Mouse (Mus musculus): ENCODE measurements at regions not wholly inside any gene's neighbourhood (a gene's known extent, or its start where the extent isn't known, plus 50 kb on each side); places are given as distances from the start of the nearest gene placed in this dataset.
A peak's percentile ranks its signal among the peaks of the same experiment; 100 is the strongest.

DNA sequence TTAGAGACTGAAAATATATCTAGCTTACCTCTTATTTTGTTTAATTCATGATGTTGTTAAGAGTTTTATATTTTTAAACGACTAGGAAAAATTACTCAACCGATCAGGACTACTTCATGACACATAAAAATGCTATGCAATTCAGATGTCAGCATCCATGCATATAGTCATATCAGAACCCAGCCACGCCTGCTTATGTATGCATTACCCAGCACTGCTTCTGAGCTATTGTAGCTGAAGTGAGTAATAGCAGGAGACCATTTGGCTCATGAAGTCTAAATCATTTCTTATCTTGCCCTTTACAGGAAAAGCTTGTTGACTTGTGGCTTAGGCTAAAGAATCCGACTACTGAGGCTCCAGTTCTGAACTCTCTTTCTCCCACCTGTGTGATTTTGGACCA lies 395.1 kb upstream of the Klf4 start:
- intact Hi-C loops (cut with DNase I): no loop called here
- no peak for DNase-seq (ENCODE audit: low spot score in 2 of 2)

DNA sequence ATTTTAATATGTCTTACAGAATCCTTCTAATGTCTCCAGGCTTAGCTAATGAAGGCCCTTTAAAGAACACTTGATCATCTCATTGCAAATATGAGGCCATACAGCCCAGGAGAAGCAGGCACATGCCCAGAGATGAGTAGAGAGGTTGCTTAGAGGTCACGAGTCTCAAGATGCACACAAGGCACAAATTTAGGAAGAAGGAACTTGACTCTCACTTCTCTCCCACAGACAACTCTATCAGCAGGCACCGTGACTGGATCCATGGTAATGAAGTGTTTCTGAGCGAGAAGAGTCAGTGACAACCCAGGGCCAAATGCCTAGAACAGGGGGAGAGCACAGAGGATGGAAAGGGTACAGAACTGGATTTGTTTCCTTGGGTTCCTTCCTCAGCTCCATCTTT lies 392.7 kb upstream of the Klf4 start:
- DNase-seq (ENCODE audit: low spot score in 2 of 2): no peak
- intact Hi-C loops (cut with DNase I): no loop called here

DNA sequence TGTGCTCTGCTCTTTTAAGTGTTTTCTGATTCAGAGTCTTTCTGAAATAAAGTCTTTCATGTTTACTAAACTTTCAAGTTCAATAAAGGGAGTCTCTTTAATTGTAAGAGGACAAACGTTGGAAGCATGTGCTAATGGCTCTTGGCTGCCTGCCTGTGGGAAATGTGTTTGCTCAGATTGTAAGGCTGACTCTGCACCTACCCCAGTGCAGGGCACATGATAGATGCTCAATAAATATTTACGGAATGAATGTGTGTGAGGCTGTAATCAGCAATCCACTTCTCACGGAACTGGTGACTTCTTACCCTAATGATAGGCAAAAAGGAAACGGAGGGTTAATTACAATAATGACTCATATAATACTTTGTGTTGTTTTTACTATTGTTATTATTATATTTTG lies 389.0 kb upstream of the Klf4 start:
- no peak for DNase-seq (ENCODE audit: low spot score in 2 of 2)
- intact Hi-C loops (cut with DNase I): no loop called here

DNA sequence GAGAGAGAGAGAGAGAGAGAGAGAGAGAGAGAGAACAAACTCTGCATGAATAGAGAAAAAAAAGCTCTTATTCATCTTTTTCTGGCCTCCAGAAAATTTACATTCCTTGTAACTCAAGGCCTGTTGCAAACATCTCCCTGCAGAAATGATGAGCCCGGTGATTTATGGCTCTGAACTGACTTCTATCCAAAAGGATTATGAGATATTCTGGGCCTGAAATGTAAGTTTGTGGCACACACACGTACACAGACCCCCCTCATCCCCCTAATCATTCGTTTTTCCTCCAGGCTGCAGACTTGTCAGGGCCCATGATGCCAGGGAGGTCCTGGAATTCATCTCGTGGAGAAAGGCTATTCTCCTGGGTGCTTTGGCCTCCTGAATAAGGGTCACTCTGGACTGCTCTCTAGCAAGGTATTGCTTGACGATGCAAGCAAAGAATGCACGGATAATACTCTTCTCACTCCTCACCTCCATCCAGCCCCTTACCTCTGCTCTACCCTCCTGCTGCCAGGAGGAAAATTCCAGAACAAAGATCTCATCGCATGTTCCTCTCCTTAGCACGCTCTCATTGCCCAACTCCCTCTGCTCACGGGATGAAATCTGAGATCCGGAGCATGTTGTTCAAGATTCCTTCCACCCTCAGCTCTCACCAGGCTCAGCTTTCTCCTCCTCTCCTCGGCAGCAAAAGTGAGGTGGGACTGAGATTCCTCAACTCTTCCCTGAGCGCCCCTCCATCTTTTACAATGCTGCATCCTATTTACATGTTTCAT lies 362.0 kb upstream of the Klf4 start:
- DNase-seq (ENCODE audit: low spot score in 2 of 2): no peak
- intact Hi-C loops (cut with DNase I): no loop called here

DNA sequence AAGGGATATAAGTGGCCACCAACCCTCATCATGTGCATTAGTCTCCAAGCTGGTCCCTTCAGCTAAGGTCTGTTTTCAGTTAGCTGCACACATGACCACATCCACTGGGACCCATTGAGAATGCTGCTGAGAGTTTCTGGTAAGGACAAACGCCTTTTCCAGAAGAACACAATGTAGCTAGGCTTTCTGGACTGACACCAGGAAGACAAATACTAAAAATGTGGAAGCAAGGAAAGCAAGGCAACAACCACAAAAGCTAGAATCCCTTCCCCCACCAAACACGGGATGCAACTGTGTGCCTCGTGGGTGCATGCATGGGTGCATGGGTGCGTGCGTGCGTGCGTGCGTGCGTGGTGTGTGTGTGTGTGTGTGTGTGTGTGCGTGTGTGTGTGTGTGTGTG lies 359.4 kb upstream of the Klf4 start:
- intact Hi-C loops (cut with DNase I): no loop called here
- no peak for DNase-seq (ENCODE audit: low spot score in 2 of 2)

DNA sequence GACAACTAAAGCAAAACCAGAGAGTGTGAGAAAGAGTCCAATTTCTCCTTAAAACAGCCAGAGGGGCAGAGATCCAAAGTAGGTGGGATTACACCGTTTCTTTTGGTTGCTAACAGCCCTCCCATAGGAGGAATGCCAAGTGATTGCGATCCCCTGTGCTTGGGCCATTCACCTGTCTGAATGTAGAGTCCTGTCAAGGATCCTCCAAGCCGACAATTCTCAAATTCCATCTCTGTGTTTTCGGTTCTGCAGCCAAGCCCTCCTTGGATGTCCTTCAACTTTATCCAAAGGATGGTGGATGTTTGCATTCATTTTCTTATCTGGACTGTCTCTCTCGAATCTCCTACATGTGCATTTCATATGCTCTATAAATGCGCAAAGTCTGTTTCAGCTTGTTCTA lies 355.3 kb upstream of the Klf4 start:
- intact Hi-C loops (cut with DNase I): no loop called here

DNA sequence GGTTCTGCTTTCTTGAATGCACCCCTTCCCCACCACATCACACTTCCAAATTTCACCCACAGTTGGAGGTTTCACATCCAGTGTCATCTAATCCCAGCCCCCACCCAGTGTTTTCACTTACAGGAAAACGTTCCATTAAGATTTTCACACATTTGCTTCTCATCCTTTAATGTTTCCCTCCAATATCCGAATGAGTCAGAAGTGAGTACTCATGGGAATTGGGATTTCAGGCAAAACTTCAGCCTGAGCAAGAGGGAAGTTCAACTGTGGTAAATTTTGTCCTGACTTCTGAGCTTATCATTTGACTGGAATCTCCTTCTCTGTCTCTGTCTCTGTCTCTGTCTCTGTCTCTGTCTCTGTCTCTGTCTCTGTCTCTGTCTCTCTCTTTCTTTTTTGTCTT lies 350.3 kb upstream of the Klf4 start:
- DNase-seq (ENCODE audit: low spot score in 2 of 2): no peak
- intact Hi-C loops (cut with DNase I): no loop called here

More for the DNA sequence above, 355.3 kb upstream of the Klf4 start:
- no peak for DNase-seq (ENCODE audit: low spot score in 2 of 2)

DNA sequence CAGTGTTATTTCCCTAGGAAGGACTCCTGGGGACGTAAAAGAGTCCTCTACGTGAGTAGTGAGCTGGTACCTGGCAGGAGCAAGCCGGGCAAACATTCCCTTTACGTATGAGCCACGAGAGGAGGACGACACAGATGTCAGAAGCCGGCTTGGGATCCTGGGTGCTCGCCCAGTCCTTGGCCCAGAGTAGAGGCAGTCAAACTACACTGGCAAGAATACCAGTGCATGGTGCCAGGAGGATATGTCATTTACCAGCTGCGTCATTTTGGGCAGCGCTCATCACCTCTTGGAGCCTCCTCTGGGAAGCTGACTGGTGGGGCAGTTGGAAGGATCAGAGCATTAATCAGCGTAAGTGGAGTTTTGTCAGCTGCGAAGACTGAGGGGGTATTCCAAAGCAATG lies 343.0 kb upstream of the Klf4 start:
- intact Hi-C loops (cut with DNase I): no loop called here
- DNase-seq (ENCODE audit: low spot score in 2 of 2): peak; percentile 5 to 9

DNA sequence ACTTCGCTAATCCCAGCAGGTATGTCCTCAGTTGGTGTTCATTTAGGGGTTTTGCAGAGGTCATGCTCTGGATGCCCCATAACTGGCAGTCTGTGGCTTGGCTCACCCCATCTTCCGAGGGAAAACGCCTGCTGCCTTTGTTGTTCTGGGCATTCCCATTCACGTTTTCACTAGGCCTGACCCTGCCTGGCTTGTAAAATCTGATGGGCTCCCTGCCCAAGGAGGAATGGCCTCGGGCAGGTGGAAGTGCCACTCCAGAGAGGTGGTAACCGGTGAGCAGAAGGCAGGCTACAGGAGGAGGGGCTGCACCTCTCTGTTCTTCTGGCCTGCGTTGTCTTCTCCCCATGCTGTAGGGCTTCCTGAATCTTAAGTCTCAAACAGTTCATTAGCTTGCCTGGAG lies 342.6 kb upstream of the Klf4 start:
- intact Hi-C loops (cut with DNase I): no loop called here
- DNase-seq (ENCODE audit: low spot score in 2 of 2): no peak

DNA sequence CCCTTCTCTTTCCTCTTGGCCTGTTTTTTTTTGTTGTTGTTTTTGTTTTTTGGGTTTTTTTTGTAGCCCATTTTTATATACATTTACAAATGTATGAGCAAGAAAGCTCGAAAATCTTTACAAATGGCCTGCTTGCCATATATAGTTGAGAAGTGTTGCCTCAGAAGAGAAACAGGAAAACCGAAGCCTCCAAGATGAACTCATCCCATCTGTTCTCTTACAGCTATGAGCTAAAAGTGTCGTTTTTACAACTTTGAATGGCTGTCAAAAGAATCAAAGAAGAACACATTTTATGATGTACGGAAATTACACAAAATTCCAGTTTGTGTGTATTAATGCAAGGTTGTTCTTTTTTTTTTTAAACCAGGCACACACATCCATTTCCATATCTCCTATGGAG lies 342.0 kb upstream of the Klf4 start:
- intact Hi-C loops (cut with DNase I): no loop called here
- DNase-seq (ENCODE audit: low spot score in 2 of 2): peak; percentile 3 to 5

DNA sequence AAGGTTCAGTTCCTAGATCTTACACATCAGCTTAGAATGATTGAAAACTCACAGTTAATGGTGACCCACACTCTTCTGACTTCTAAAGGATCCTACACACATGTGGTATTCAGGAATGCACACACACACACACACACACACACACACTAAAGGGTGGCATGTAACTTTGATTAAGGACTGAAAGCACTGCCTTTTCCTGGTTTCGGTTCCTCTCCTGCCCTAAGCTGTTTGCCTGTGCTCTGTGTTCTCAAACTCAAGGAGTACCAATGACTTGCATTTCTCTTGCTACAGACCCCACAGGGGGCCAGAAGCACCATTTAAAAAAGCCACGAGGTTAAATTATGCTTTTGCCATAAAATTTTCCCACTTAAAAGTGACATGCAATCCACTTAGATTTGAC lies 327.8 kb upstream of the Klf4 start:
- intact Hi-C loops (cut with DNase I): no loop called here

DNA sequence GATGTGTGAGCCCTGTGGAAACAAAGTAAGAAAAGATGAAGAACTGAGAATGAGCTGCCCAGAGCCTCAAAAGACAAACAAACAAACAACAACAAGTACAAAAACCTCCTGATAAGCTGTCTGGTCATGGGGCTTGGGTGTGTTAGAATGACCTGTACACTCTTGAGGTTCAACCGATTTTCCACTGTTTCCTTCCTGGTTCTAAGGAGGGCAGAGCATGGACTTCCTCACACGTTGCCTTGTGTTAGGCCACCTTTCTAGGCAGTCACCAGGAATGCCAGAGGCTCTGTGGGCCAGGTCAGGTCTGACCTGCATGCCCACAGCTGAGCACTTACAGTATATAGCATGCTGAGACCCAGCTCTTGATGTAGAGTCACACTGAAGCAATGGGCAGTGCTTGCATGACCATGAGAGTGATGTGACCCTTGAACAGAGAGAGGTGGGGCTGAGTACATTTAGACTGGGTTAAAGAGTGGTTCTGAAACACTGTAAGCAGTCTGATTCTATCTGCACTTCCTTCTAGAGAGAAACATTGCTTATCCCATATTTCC lies 327.0 kb upstream of the Klf4 start:
- intact Hi-C loops (cut with DNase I): no loop called here

More for the DNA sequence above, 327.8 kb upstream of the Klf4 start:
- DNase-seq (ENCODE audit: low spot score in 2 of 2): no peak

DNA sequence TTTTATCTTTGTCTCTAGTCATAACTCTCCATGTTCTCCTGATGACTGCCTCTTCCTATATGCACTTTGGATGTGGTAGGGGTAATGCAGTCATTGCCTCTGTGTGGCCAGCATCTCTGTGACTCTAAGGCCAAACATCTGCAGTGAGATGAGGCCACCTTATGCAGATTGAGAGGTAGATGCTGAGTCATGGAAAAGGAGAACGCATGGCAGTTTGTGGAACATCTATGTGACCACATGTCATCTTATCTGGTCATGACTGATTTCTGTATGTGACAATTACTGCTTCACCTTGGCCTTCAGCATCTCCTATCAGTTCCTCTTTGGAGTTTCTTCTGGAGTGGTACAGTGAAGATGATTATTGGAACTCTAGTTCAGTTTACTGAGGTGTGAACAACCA lies 319.2 kb upstream of the Klf4 start:
- intact Hi-C loops (cut with DNase I): no loop called here
- no peak for DNase-seq (ENCODE audit: low spot score in 2 of 2)

More for the DNA sequence above, 327.0 kb upstream of the Klf4 start:
- no peak for DNase-seq (ENCODE audit: low spot score in 2 of 2)

DNA sequence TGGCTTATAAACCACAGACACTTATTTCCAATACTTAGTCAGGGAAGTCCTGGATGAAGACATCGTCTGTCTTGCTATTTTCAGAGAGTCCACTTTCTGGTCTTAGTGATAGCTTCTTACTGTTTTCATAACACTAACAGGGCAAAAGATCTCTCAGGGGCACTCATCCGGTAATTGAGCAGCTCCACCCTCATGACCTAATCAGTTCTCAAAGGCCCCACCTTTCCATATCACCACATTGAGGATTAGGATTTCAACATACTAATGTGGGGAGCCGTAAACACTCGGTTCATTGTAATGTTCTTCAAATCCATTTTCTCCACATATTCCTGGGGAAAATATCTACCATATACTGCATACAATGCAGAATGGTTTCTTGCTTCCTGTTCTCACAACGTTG lies 318.8 kb upstream of the Klf4 start:
- intact Hi-C loops (cut with DNase I): no loop called here
- no peak for DNase-seq (ENCODE audit: low spot score in 2 of 2)

DNA sequence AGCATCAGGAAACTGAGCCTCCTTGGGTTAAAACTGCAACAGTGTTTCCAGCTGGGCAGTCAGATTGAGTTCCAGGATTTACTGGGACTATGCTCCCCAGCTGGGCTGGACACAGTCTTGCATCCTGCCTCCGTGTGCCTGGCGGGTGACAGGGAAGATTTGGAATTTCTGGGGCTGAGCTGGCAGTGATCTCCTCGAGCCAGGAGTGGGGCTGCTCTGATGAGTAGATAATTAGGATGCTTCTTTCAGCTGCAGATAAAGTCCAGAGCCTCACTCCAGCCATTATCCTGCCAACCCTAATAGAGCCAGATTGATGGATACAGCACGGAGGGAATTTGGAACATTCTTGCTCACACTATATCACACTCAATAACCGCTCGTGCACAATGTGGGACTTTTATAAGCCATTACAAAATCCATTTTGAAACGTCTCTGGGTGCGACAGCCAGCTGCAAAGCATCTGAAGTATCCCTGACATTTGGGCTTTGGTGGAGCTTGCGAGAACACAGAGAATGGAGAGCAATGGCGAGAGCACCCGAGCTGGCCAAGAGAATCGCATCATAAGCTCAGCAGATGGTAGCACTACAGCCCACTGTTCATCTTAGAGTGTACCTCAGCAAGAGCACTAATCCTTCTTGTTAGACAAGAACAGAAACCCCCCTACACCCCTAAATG lies 311.6 kb upstream of the Klf4 start:
- intact Hi-C loops (cut with DNase I): no loop called here

DNA sequence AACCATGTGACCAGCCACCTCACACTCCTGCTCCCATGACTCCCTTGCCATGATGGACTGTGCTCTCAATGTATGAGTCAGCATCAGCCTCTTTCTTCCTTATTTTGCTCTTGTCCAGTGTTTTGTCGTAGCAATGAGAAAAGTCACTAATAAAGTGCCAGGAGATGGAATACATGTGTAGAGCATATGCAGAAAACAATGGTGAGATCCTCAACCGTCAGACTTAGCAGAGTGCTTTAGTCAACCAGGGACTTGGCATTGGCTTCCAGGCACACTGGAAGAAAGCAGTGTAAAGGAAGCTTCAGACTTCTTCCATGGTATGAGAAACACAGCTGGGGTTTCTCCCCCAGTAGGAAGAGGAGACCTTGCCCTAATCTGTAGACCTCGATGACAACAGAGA lies 306.3 kb upstream of the Klf4 start:
- DNase-seq (ENCODE audit: low spot score in 2 of 2): no peak
- intact Hi-C loops (cut with DNase I): no loop called here

More for the DNA sequence above, 311.6 kb upstream of the Klf4 start:
- DNase-seq (ENCODE audit: low spot score in 2 of 2): no peak

DNA sequence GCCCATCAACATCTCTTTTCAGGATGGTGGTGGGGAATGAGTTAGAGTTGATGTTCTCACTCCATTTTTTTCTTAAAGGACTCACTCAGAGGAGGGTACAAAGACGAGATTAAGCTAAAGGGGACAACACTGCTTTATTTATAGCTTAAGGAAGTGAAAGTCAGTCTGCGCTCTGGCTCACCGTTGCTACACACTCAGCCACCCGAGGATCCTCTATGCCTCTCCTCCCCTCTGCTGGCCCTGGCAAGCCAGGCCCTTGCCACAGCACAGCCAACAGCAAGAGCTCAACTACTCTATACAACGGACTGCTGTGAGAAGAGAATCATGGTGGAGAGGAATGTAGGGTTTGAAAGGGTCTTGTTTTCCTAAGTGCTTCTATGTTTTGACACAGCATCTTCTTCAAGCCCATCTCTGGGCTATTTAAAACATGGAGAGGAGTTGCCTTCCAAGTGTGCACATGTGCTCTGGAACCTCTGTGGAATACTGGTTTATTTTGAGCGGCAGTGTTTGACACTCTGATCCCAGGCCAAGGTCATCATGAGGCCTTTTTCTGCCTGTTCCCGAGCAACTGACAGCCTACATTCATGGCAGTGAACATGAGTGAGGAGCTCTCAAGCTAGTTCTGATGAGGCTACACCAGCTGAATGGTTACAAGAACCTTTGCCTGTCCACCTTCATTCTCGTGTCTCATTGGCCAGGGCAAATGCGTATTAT lies 291.9 kb upstream of the Klf4 start:
- DNase-seq (ENCODE audit: low spot score in 2 of 2): peak in 1 of 2 experiments; percentile 15
- intact Hi-C loops (cut with DNase I): no loop called here

DNA sequence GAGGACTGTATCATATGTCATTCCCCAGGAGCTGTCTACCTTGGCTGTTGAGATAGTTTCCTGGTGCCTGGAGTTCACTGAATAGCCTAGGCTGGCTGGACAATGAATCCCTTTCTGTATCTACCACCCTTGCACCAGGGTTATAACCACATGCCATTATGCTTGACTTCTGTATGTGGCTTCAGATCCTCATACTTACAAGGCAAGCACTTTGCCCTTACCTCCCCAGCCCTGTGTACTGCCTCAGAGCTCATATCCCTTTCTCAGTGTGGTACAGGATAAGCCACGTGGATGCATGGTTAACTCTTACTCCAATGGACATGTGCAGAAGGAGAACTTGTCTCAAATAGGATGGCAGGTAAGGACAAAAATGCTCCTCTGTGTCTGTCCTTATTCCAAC lies 291.3 kb upstream of the Klf4 start:
- intact Hi-C loops (cut with DNase I): no loop called here
- DNase-seq (ENCODE audit: low spot score in 2 of 2): no peak

DNA sequence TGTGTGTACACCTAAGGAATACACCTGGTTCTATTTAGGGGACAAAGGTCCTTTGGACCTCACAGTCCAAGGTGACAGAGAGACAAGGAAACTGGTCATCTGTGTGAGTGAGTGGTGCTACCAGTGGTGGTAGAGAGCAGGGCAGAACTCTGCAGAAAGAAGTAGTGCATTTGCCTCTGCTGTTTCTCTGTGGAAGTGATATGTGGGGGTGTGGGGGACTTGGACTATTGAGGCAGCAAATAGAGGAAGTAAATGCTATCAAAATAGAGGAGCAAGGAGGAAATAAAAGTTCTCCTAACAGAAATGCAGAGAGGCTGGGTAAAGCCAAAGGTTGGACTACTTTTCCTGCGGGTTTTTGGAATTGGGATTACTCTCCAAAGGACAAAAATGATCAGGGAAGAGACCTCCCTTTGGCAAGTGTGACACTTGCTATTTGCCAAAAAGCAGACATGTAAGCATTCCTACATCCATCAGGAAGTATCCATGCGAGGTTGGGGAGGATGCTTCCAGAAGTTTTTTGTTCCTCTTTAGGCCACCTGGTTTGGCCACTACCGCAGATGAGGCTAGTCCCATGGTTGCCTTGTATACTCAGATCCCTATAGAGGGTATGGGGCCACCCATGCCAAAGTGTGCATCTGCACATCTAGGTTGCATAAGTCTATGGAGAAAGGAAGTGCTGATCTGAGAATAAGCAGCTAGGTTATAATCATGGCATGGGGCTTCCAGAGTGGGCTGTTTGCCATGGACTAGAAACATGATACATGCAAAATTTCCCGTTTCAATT lies 285.0 kb upstream of the Klf4 start:
- no peak for DNase-seq (ENCODE audit: low spot score in 2 of 2)
- intact Hi-C loops (cut with DNase I): no loop called here

DNA sequence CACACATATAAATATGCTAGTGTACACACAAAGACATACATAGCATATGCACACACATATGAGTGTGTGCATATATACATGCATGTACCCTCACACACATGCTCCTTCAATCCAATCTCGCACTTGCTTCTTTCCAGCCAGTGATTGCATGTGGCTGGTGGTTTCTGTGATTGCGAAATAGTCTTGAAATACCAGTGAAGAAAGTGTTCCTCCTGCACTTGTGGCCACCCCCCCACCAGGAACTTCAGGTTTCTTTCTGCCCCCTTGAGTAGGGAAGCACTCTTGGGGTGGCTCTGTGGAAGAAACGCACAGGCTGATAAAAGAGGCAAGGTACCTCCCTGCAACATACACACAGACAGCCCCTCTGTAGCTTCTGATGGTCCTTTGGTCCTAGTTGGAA lies 283.6 kb upstream of the Klf4 start:
- no peak for DNase-seq (ENCODE audit: low spot score in 2 of 2)
- intact Hi-C loops (cut with DNase I): no loop called here

All from left cerebral cortex, postnatal 14 days (tissue).